Mouse (Mus musculus): ENCODE data around the gene Osbpl8.

DNA sequence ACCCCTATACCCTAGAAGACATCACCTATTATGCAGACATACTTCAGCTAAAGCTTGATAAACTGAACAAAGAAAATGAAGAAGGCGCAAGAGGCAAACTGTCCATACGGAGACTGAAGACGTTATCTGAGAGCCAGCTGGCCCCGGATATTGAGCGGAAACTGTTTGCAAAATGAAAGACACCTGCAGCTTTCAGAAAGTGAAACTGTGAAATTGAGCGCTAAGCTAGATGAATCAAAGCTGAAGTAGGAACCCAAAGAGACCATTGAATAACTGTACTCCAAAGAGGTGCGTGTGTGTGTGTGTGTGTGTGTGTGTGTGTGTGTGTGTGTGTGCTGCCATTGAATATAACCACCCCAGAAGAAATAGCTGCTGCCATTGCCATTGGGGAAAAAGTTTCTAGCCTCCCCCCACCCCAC is 7.3 kb upstream of the Osbpl8 start:
- TF ChIP-seq GATA1 (IDR thresholded peaks at IDR 0.05; ENCODE audit: low read length) (no peak), TAL1 (IDR thresholded peaks at IDR 0.05; ENCODE audit: low read length) (no peak)
